Mouse (Mus musculus) MEL (cell line): ENCODE measurements around the gene Slc29a3. TPM values are rescaled to one million over a fixed set of nuclear protein-coding genes. Genes with fewer than 3 reads are reported as not detected.

Experiments
- DNase-seq: peaks from one replicate; pipeline ENCODE4 v3.0.0; 2011; ENCODE audit warnings: low read depth, low spot score
- H3K27ac ChIP-seq: 2 replicates; pipeline ENCODE4 v1.5.1; 2012; ENCODE audit warnings: low read depth, mild to moderate bottlenecking, control low read depth, low read length, moderate library complexity; ENCODE audit not compliant: control insufficient read depth
- H3K27me3 ChIP-seq, 2 experiments: fragments of 150-350 bp in 1 of 2; sonication (generic) in 1 of 2; 2 replicates each; pipeline ENCODE4 v1.6.1; 2012; ENCODE audit warnings: low read length in 2 of 2, mild to moderate bottlenecking in 2 of 2, improper control_type of control experiment in 1 of 2, moderate library complexity in 1 of 2; ENCODE audit not compliant: insufficient read depth in 2 of 2, control insufficient read depth in 1 of 2
- H3K36me3 ChIP-seq, 2 experiments: 2 replicates each; pipeline ENCODE4 v1.6.1; 2012 to 2014; ENCODE audit warnings: low read length in 2 of 2, improper control_type of control experiment in 1 of 2, inconsistent platforms in 1 of 2, mild to moderate bottlenecking in 1 of 2; ENCODE audit not compliant: insufficient read depth in 2 of 2, control insufficient read depth in 1 of 2
- H3K4me1 ChIP-seq, 2 experiments: fragments of 150-350 bp in 1 of 2; sonication (generic) in 1 of 2; 2 replicates each; pipeline ENCODE4 v1.6.1; 2012; ENCODE audit warnings: low read length in 2 of 2, improper control_type of control experiment in 1 of 2, mild to moderate bottlenecking in 1 of 2; ENCODE audit not compliant: insufficient read depth in 2 of 2, control insufficient read depth in 1 of 2
- H3K4me3 ChIP-seq, 2 experiments: fragments of 150-350 bp in 1 of 2; sonication (generic) in 1 of 2; 2 replicates each; pipeline ENCODE4 v1.5.1; 2012; ENCODE audit warnings: low read depth in 2 of 2, low read length in 2 of 2, mild to moderate bottlenecking in 2 of 2, moderate library complexity in 2 of 2, control low read depth in 1 of 2, improper control_type of control experiment in 1 of 2; ENCODE audit not compliant: control insufficient read depth in 1 of 2, insufficient read depth in 1 of 2
- H3K79me2 ChIP-seq: 2 replicates; pipeline ENCODE4 v1.6.1; 2012; ENCODE audit warnings: mild to moderate bottlenecking, low read length, moderate library complexity; ENCODE audit not compliant: control insufficient read depth, poor library complexity, insufficient read depth
- H3K9ac ChIP-seq: 2 replicates; pipeline ENCODE4 v1.6.1; 2012; ENCODE audit warnings: low read depth, mild to moderate bottlenecking, control low read depth, low read length, moderate library complexity; ENCODE audit not compliant: control insufficient read depth, poor library complexity, severe bottlenecking
- H3K9me3 ChIP-seq: fragments of 150-350 bp; sonication (generic); replicated peaks from 2 replicates; pipeline ENCODE4 v1.6.1; 2012; ENCODE audit warnings: mild to moderate bottlenecking, low read length, improper control_type of control experiment, moderate library complexity; ENCODE audit not compliant: insufficient read depth
- BHLHE40 ChIP-seq: IDR thresholded peaks from 2 replicates; pipeline ENCODE4 v1.6.1; 2012; ENCODE audit warnings: low read depth, mild to moderate bottlenecking, inconsistent platforms, low read length, improper control_type of control experiment, borderline replicate concordance
- CHD2 ChIP-seq: IDR thresholded peaks from 2 replicates; pipeline ENCODE4 v1.6.1; 2011; ENCODE audit warnings: low read length, improper control_type of control experiment
- E2F4 ChIP-seq: IDR thresholded peaks from 2 replicates; pipeline ENCODE4 v1.6.1; 2011; ENCODE audit warnings: low read depth, low read length, improper control_type of control experiment, borderline replicate concordance
- EP300 ChIP-seq, 2 experiments: IDR thresholded peaks; 2 replicates each; pipeline ENCODE4 v1.6.1; 2011; ENCODE audit warnings: improper control_type of control experiment in 2 of 2, low read length in 2 of 2, low read depth in 1 of 2, mild to moderate bottlenecking in 1 of 2
- ETS1 ChIP-seq: IDR thresholded peaks from 2 replicates; pipeline ENCODE4 v1.6.1; 2012; ENCODE audit warnings: low read depth, mild to moderate bottlenecking, inconsistent platforms, low read length, improper control_type of control experiment, moderate library complexity
- KAT2A ChIP-seq: conservative IDR thresholded peaks from 2 replicates; pipeline ENCODE4 v1.6.1; 2012; ENCODE audit warnings: low read depth, low read length, improper control_type of control experiment, inconsistent platforms
- MAFK ChIP-seq: IDR thresholded peaks from 2 replicates; pipeline ENCODE4 v1.6.1; 2011; ENCODE audit warnings: low read depth, mild to moderate bottlenecking, low read length, improper control_type of control experiment, borderline replicate concordance
- MAZ ChIP-seq: IDR thresholded peaks from 2 replicates; pipeline ENCODE4 v1.6.1; 2012; ENCODE audit warnings: low read depth, mild to moderate bottlenecking, inconsistent platforms, low read length, improper control_type of control experiment
- MEF2A ChIP-seq: IDR thresholded peaks from 2 replicates; pipeline ENCODE4 v1.6.1; 2014; ENCODE audit warnings: low read depth, mild to moderate bottlenecking, inconsistent platforms, low read length, improper control_type of control experiment; ENCODE audit not compliant: poor library complexity, insufficient replicate concordance, severe bottlenecking; ENCODE audit errors: extremely low read depth
- MXI1 ChIP-seq: IDR thresholded peaks from 2 replicates; pipeline ENCODE4 v1.6.1; 2011; ENCODE audit warnings: mild to moderate bottlenecking, low read depth, low read length, improper control_type of control experiment
- MYB ChIP-seq: IDR thresholded peaks from 2 replicates; pipeline ENCODE4 v1.6.1; 2011; ENCODE audit warnings: mild to moderate bottlenecking, low read depth, low read length, improper control_type of control experiment
- NELFE ChIP-seq: IDR thresholded peaks from 2 replicates; pipeline ENCODE4 v1.6.1; 2011; ENCODE audit warnings: low read depth, low read length, improper control_type of control experiment
- NRF1 ChIP-seq: IDR thresholded peaks from 2 replicates; pipeline ENCODE4 v1.6.1; 2014; ENCODE audit warnings: low read depth, mild to moderate bottlenecking, inconsistent platforms, low read length, improper control_type of control experiment, moderate library complexity; ENCODE audit not compliant: poor library complexity, insufficient read depth, severe bottlenecking
- SIN3A ChIP-seq: IDR thresholded peaks from 2 replicates; pipeline ENCODE4 v1.6.1; 2012; ENCODE audit warnings: low read length, improper control_type of control experiment, inconsistent platforms
- TAL1 ChIP-seq: IDR thresholded peaks from 2 replicates; pipeline ENCODE4 v1.6.1; 2012; ENCODE audit warnings: mild to moderate bottlenecking, inconsistent platforms, low read length, moderate library complexity, mixed read lengths
- UBTF ChIP-seq: IDR thresholded peaks from 2 replicates; pipeline ENCODE4 v1.6.1; 2012; ENCODE audit warnings: low read depth, mild to moderate bottlenecking, inconsistent platforms, low read length, improper control_type of control experiment, moderate library complexity, borderline replicate concordance; ENCODE audit not compliant: insufficient read depth
- USF1 ChIP-seq: IDR thresholded peaks from 2 replicates; pipeline ENCODE4 v1.6.1; 2014; ENCODE audit warnings: low read depth, mild to moderate bottlenecking, inconsistent platforms, low read length, improper control_type of control experiment, moderate library complexity
- ZC3H11A ChIP-seq: IDR thresholded peaks from 2 replicates; pipeline ENCODE4 v1.6.1; 2012; ENCODE audit warnings: low read depth, mild to moderate bottlenecking, inconsistent platforms, low read length, improper control_type of control experiment
- ZKSCAN1 ChIP-seq: IDR thresholded peaks from 2 replicates; pipeline ENCODE4 v1.6.1; 2012; ENCODE audit warnings: low read depth, mild to moderate bottlenecking, inconsistent platforms, low read length, improper control_type of control experiment, moderate library complexity
- ZMIZ1 ChIP-seq: IDR thresholded peaks from 2 replicates; pipeline ENCODE4 v1.6.1; 2012; ENCODE audit warnings: low read depth, mild to moderate bottlenecking, inconsistent platforms, low read length, improper control_type of control experiment, moderate library complexity
- ZNF384 ChIP-seq: IDR thresholded peaks from 2 replicates; pipeline ENCODE4 v1.6.1; 2012; ENCODE audit warnings: low read depth, mild to moderate bottlenecking, inconsistent platforms, low read length, improper control_type of control experiment
- polyA plus RNA-seq, 2 experiments: library from polyadenylated mRNA; stranded (reverse) in 1 of 2; unstranded in 1 of 2; fragments of >175 nt in 1 of 2; fragments of >200 nt in 1 of 2; gene quantifications; 2 replicates each; pipeline versions ENCODE4 v1.2.1 to v1.2.4; 2012; ENCODE audit warnings: low replicate concordance in 2 of 2, low read depth in 1 of 2; ENCODE audit not compliant: insufficient read length in 2 of 2, insufficient read depth in 1 of 2, missing spikeins in 1 of 2
- total RNA-seq: library from RNA; depleted of rRNA; stranded (reverse); fragments of 300-350 nt; gene quantifications from 2 replicates; pipeline ENCODE4 v1.2.3, GENCODE M21; 2012

Gene Slc29a3
- total and polyA plus RNA-seq, 3 experiments: 2.4 to 46.0 (median 7.7) TPM

DNA sequence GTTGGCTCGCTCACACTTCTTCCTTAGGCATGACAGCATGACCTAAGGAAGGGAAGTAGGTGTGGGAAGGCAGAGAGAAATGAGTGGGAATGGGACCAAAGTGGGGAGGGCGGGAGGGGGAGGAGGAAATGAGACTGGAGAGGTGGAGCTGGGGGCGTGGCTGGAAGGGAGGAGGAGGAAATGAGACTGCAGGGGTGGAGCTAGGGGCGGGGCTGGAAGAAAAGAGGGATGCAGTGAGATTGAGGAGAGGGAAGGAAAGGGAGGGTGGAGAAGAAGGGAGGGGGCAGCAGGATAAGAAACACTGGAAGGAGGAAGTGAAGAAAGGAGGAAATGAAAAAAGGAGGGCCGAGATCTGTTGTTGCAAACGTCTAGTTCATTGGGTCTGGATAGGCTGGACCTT, 61.6 kb downstream of the Slc29a3 start:
- DNase-seq: no peak
- H3K27me3 ChIP-seq: no peaks in the 10 kb centered on the region
- TF ChIP-seq MYB (no peak), TAL1 (no peak), ZNF384 (no peak), BHLHE40 (no peak), E2F4 (no peak), ZMIZ1 (no peak), MAFK (no peak), MXI1 (no peak), ETS1 (no peak), NELFE (no peak), EP300 (IDR thresholded peaks at IDR 0.05; ENCODE audit: low read depth in 1 of 2, low read length in 2 of 2) (no peak), ZKSCAN1 (no peak)
- TF ChIP-seq, all 39 proteins: peak for 0
- H3K9me3 ChIP-seq: no peaks in the 10 kb centered on the region
- no peaks in the 10 kb centered on the region for H3K36me3 ChIP-seq
- H3K9ac ChIP-seq: no peak overlapping the region
- no peak overlapping the region for H3K27ac ChIP-seq
- no peaks in the 10 kb centered on the region for H3K4me1 ChIP-seq
- no peaks in the 10 kb centered on the region for H3K79me2 ChIP-seq
- H3K4me3 ChIP-seq: no peak overlapping the region

DNA sequence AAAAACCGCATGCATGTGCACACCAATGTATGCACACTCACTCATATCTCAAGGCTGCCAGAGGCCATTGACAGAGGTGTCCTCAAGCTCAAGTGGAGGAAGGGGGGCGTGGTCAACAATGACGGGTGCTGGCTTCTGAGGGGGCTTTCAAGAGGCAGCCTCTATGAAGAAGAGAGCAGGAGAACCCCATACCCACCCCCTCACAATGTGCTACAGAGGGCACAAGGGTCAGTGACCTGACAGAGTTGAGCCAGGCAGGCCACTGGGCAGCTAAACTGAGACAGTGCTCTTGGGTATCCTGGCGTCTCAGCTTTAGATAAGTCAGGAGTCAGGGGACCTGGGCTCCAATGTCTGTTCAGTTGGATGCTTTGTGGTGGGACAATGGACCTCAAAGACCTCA, 63.2 kb downstream of the Slc29a3 start:
- no peak overlapping the region for H3K4me3 ChIP-seq
- no peaks in the 10 kb centered on the region for H3K4me1 ChIP-seq
- H3K79me2 ChIP-seq: no peaks in the 10 kb centered on the region
- no peaks in the 10 kb centered on the region for H3K27me3 ChIP-seq
- H3K27ac ChIP-seq: no peak overlapping the region
- H3K36me3 ChIP-seq: no peaks in the 10 kb centered on the region
- no peak for DNase-seq
- no peaks in the 10 kb centered on the region for H3K9me3 ChIP-seq
- no peak overlapping the region for H3K9ac ChIP-seq
- no peak for TF ChIP-seq ZC3H11A
- TF ChIP-seq SIN3A: no peak
- TF ChIP-seq NRF1: no peak
- no peak for TF ChIP-seq MAZ
- no peak for TF ChIP-seq MEF2A
- no peak for TF ChIP-seq ZMIZ1
- TF ChIP-seq CHD2: no peak
- TF ChIP-seq USF1: no peak
- TF ChIP-seq UBTF: no peak
- no peak for TF ChIP-seq KAT2A
- TF ChIP-seq MYB: no peak
- TF ChIP-seq, all 39 proteins: peak for 0
